ENCODE assay signal across 25 mouse cellular contexts in the genomic region with DNA sequence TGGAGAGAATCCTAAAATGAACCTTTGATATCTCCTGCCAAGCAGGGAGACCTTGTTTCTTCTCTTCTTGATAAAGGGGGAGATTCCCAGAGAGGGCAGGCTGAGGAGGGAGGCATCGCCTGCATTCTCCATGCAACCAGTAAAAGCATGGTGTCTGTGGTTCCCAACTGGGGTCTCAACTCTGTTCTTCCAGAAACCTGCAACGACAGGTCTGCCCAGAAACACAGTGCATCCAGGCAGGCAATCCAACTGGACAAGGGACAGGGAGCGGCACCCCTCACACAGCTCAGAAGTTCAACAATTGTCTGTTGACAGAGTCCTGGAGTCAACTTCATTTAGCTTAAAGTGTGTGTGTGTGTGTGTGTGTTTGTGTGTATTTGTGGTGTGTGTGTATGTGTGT.
DNase-seq lines count a peak whose midpoint lies in the region; ATAC-seq and TF ChIP-seq lines count a peak whose summit lies in the region.
"Had no signal": no experiment of that assay in that cellular context is flagged by ENCODE, and none has a peak within 500 bp of the region (broad histone marks: within the 10 kb centered on the region; RNA-seq: fewer than 3 reads in every experiment).

No protein-coding gene starts in this region.

- ATAC-seq in heart, embryonic 16.5 days (replicated peaks; ENCODE audit: extremely low read depth, insufficient read depth, low FRiP score): peak; percentile 26; the same call in 1 of the 2 replicates
- ATAC-seq in liver, postnatal 0 days: peak; percentile 29
- ATAC-seq in liver, embryonic 11.5 days (replicated peaks; ENCODE audit: low FRiP score): no peak
- ATAC-seq: forebrain, embryonic 14.5 days; intestine, embryonic 16.5 days; midbrain, embryonic 13.5 days; Patski had no signal

- no peak overlapping the region for H3K4me2 ChIP-seq in heart, embryonic 16.5 days (ENCODE audit: low read depth, low read length)
- H3K4me2 ChIP-seq in liver, postnatal 0 days (ENCODE audit: low read depth, low read length): no peak overlapping the region
- H3K4me2 ChIP-seq in liver, embryonic 11.5 days: no peak overlapping the region
- H3K4me2 ChIP-seq: embryonic facial prominence, embryonic 15.5 days; hindbrain, embryonic 13.5 days; limb, embryonic 12.5 days; liver, embryonic 13.5 days; midbrain, embryonic 13.5 days had no signal

- no peak for TF ChIP-seq POLR2A in heart, adult 2 months (IDR thresholded peaks at IDR 0.05; ENCODE audit: insufficient read depth, low read depth, low read length)

- no peaks in the 10 kb centered on the region for H3K36me3 ChIP-seq in heart, adult 2 months (ENCODE audit: control insufficient read depth, insufficient read depth, low read length)
- H3K36me3 ChIP-seq in heart, embryonic 16.5 days (ENCODE audit: control insufficient read depth, insufficient read depth): no peaks in the 10 kb centered on the region
- H3K36me3 ChIP-seq in liver, postnatal 0 days (replicated peaks; ENCODE audit: insufficient read depth, low read length): no peaks in the 10 kb centered on the region
- no peaks in the 10 kb centered on the region for H3K36me3 ChIP-seq in liver, embryonic 11.5 days (ENCODE audit: control insufficient read depth, insufficient read depth, low read length)
- H3K36me3 ChIP-seq: embryonic facial prominence, embryonic 10.5 days; embryonic facial prominence, embryonic 15.5 days; hindbrain, embryonic 13.5 days; limb, embryonic 12.5 days; liver, embryonic 13.5 days; midbrain, embryonic 13.5 days had no signal

- TF ChIP-seq CTCF in heart, adult 2 months (IDR thresholded peaks at IDR 0.05): no peak
- TF ChIP-seq CTCF in liver, postnatal 0 days (IDR thresholded peaks at IDR 0.05; ENCODE audit: low read depth): no peak

- no peak overlapping the region for H3K4me3 ChIP-seq in heart, adult 2 months
- no peak overlapping the region for H3K4me3 ChIP-seq in heart, embryonic 16.5 days (ENCODE audit: low read length)
- no peak overlapping the region for H3K4me3 ChIP-seq in liver, postnatal 0 days (ENCODE audit: low read depth, low read length)
- no peak overlapping the region for H3K4me3 ChIP-seq in liver, embryonic 11.5 days (ENCODE audit: low read depth, low read length)
- H3K4me3 ChIP-seq: embryonic facial prominence, embryonic 10.5 days; embryonic facial prominence, embryonic 15.5 days; hindbrain, embryonic 13.5 days; limb, embryonic 12.5 days; liver, embryonic 13.5 days; midbrain, embryonic 13.5 days had no signal

- intact Hi-C loops in heart, adult 2 months (cut with DNase I): no loop called here

- peaks cover 3% of the 10 kb centered on the region; the same call in 1 of the 2 replicates for H3K9me3 ChIP-seq in heart, embryonic 16.5 days (replicated peaks; ENCODE audit: control insufficient read depth, low read length)
- H3K9me3 ChIP-seq in liver, postnatal 0 days (ENCODE audit: low read length): no peaks in the 10 kb centered on the region
- H3K9me3 ChIP-seq in liver, embryonic 11.5 days (ENCODE audit: control insufficient read depth, low read length): no peaks in the 10 kb centered on the region
- H3K9me3 ChIP-seq: embryonic facial prominence, embryonic 10.5 days; embryonic facial prominence, embryonic 15.5 days; hindbrain, embryonic 13.5 days; limb, embryonic 12.5 days; liver, embryonic 13.5 days; midbrain, embryonic 13.5 days had no signal

- TF ChIP-seq EP300 in heart, adult 2 months (IDR thresholded peaks at IDR 0.05; ENCODE audit: insufficient read depth, low read depth, low read length): no peak
- TF ChIP-seq EP300 in liver, postnatal 0 days (IDR thresholded peaks at IDR 0.05; ENCODE audit: low read depth): no peak

- peak; percentile 28 for DNase-seq in cerebellum, adult 9-11 months
- DNase-seq in cerebellum, postnatal 10 days: no peak
- DNase-seq in heart, adult 2 months: no peak
- no peak for DNase-seq in heart, adult 9 months (ENCODE audit: low spot score in 2 of 2)
- no peak for DNase-seq in heart, postnatal 4 days
- no peak for DNase-seq in liver, postnatal 0 days
- DNase-seq in liver, embryonic 11.5 days (ENCODE audit: low spot score): no peak
- DNase-seq: kidney, adult 8-10 months; kidney, postnatal 4 days; liver, embryonic 13.5 days; lung, adult 2 months; lung, postnatal 10 days; thymus, adult 2 months; thymus, postnatal 36 days had no signal

- peak overlapping the region; percentile 90 for H3K27ac ChIP-seq in heart, adult 2 months
- peak overlapping the region; percentile 77 for H3K27ac ChIP-seq in heart, embryonic 16.5 days (ENCODE audit: low read length)
- H3K27ac ChIP-seq in liver, postnatal 0 days (ENCODE audit: low read depth): no peak overlapping the region
- no peak overlapping the region for H3K27ac ChIP-seq in liver, embryonic 11.5 days (ENCODE audit: low read depth, low read length)
- H3K27ac ChIP-seq: embryonic facial prominence, embryonic 10.5 days; embryonic facial prominence, embryonic 15.5 days; hindbrain, embryonic 13.5 days; kidney, postnatal 0 days; limb, embryonic 12.5 days; liver, embryonic 13.5 days; macrophage; midbrain, embryonic 13.5 days had no signal

- H3K27me3 ChIP-seq in heart, adult 2 months (ENCODE audit: control insufficient read depth, insufficient read depth, low read length): no peaks in the 10 kb centered on the region
- no peaks in the 10 kb centered on the region for H3K27me3 ChIP-seq in heart, embryonic 16.5 days (ENCODE audit: control insufficient read depth, insufficient read depth, low read length)
- no peaks in the 10 kb centered on the region for H3K27me3 ChIP-seq in liver, postnatal 0 days (ENCODE audit: insufficient read depth, low read length)
- no peaks in the 10 kb centered on the region for H3K27me3 ChIP-seq in liver, embryonic 11.5 days (replicated peaks; ENCODE audit: control insufficient read depth, insufficient read depth, low read length)
- H3K27me3 ChIP-seq: embryonic facial prominence, embryonic 15.5 days; hindbrain, embryonic 13.5 days; limb, embryonic 12.5 days; liver, embryonic 13.5 days; midbrain, embryonic 13.5 days had no signal

- 56% methylated on average over 3 of the region's 3 CpGs for WGBS in heart, adult 2 months
- WGBS in heart, embryonic 16.5 days: 59% methylated on average over 3 of the region's 3 CpGs
- 67% methylated on average over 3 of the region's 3 CpGs for WGBS in liver, postnatal 0 days (ENCODE audit: insufficient replicate concordance)
- 77% methylated on average over 3 of the region's 3 CpGs for WGBS in liver, embryonic 11.5 days

- H3K79me2 ChIP-seq in heart, adult 2 months (replicated peaks; ENCODE audit: control insufficient read depth, insufficient read depth, low read length): no peaks in the 10 kb centered on the region

- peaks cover 2% of the 10 kb centered on the region; the same call in 1 of the 2 replicates for H3K4me1 ChIP-seq in heart, adult 2 months (ENCODE audit: control insufficient read depth, insufficient read depth, low read length)
- peaks cover 13% of the 10 kb centered on the region for H3K4me1 ChIP-seq in heart, embryonic 16.5 days (ENCODE audit: control insufficient read depth, insufficient read depth, low read length)
- no peaks in the 10 kb centered on the region for H3K4me1 ChIP-seq in liver, postnatal 0 days (ENCODE audit: insufficient read depth)
- no peaks in the 10 kb centered on the region for H3K4me1 ChIP-seq in liver, embryonic 11.5 days (replicated peaks; ENCODE audit: control insufficient read depth, insufficient read depth, low read length)
- H3K4me1 ChIP-seq: embryonic facial prominence, embryonic 15.5 days; hindbrain, embryonic 13.5 days; liver, embryonic 13.5 days; midbrain, embryonic 13.5 days had no signal

- peak overlapping the region; percentile 9; the same call in 1 of the 2 replicates for H3K9ac ChIP-seq in heart, adult 2 months (ENCODE audit: low read depth, low read length)
- peak overlapping the region; percentile 26 for H3K9ac ChIP-seq in heart, embryonic 16.5 days (ENCODE audit: low read length)
- H3K9ac ChIP-seq in liver, postnatal 0 days (replicated peaks): no peak overlapping the region
- H3K9ac ChIP-seq in liver, embryonic 11.5 days (ENCODE audit: low read depth, low read length): no peak overlapping the region
- H3K9ac ChIP-seq: embryonic facial prominence, embryonic 15.5 days; hindbrain, embryonic 13.5 days; limb, embryonic 12.5 days; liver, embryonic 13.5 days; midbrain, embryonic 13.5 days had no signal

Comparison
In these comparisons a context has a peak if more than half of its experiments do, and no peak if none do; other contexts are left out.
1. H3K27ac ChIP-seq: peak in heart, adult 2 months (single experiment) and heart, embryonic 16.5 days (single experiment); none in liver, postnatal 0 days (single experiment) and liver, embryonic 11.5 days (single experiment).
2. H3K9ac ChIP-seq: peak in heart, adult 2 months (single experiment) and heart, embryonic 16.5 days (single experiment); none in liver, postnatal 0 days (single experiment) and liver, embryonic 11.5 days (single experiment).